Mouse (Mus musculus) skeletal muscle tissue, adult 2 months (tissue): Measurements from ENCODE around the gene Vmo1.
"Not testable (repeated sequence)": the region's sequence is repeated elsewhere in the genome, so short reads cannot be mapped to it uniquely, and the experiment has no call there.

Experiments used
- DNase-seq: peaks from one replicate; pipeline ENCODE4 v3.0.0-alpha.2; 2012; ENCODE audit warnings: low read depth, low spot score

Vmo1 gene

DNA sequence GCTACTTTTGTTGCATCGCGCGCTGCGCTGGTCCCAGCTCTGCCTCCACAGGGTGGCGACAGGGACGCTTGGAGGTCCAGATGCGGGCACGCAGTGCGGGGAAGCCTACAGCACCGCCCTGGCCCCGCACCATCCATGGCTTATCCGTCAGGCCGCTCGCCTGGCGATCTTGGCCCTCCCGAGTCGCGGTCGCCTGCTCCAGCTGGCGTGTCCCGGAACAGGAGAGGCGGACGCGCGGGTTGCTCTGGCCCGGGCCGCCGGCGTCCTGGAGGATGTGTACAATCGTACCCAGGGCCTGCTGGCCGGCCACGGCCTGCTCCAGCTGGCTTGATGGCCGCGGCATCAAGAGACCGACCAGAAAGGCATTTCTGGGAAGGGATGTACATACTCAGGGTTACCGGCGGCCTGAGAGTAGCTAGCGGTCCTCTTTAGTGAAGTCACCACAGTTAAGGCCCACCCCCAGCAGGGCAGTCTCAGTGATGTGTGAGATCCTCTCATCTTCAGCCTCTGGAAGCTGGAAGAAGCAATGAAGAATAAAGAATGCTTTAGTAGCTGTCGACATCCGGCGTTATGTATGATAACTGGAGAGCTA lies 5.9 kb upstream of the Vmo1 start:
- DNase-seq = no peak

DNA sequence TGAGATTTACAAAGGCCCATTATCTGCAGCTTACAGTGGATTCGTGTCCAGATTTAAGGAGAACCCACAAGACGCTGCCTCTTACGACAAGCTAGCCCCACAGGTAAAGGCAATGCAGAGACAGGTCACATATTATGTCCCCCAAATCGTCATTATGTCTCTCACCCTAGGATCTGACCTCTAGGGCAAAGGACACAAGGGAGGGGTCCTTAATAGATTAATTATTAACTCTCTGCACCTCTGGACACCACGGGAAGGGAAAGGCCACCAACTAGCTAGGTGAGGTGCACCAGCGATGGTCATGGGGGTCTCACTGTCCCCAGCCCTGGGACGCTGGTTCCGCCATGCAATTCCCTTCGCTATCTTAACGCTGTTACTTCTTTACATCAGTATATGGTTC lies 4.5 kb upstream of the Vmo1 start, which contains the start of gene Gltpd2:
Gene Gltpd2, plus strand, starts transcription at position 274 of the 400 bp plus-strand sequence.
- no peak for DNase-seq

DNA sequence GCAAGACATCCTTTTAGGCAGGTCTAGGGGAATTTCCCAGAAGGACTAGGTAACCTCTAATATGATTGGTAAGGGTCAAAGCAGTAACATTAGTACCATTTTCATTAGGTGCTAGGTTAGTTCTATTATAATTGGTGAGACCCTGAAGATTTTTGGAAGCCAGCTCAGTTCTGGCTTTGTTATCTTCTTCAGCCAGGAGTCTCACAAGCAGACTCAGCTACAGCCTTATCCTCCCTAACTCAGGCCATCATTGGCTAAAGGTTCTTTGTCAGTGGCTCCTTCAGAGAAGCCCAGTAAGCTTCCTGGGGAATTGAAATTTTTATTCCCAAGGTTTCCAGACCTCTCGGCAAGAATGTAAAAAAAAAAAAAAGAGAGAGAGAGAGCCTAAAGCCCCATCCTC lies 4.0 kb upstream of the Vmo1 start:
- DNase-seq = no peak

DNA sequence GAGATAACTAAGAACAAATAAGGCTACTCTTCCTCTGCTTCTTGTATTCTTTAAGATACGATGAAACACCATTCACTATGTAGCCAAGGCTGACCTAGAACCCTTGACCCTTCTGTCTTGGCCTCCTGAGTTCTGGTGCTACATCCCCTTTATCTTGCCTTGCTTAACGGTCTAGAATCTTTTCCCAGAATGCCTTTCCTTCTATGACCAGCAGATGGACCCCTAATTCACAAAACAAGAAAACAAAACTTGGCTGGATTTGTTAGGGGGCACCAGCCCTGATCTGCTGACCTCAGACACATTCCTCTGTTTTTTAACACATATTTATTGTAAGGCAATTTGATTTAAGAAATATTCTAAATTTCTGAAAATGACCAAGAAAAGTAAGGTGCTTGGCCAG lies 1.9 kb upstream of the Vmo1 start:
- no peak for DNase-seq

DNA sequence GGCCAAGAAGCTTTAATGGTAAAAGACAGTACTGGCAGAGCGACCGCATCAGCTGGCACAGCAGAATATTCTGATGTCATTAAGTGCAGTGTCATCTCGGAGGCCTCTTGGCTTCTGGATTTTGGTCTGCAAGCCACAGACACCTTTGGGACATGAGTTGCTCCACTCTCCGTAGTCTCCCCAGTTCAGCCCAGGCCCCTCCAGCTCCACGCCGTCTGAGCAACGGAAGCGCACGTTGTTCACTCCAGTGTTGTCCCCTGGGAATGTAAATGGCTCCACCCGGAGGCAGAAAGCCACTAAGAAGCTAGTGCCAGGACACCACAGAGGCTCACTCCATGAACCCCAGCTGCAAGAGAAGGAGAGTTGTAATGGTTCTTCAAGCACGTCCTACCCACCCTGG lies 896 bp downstream of the Vmo1 start:
- DNase-seq = peak; percentile 70

DNA sequence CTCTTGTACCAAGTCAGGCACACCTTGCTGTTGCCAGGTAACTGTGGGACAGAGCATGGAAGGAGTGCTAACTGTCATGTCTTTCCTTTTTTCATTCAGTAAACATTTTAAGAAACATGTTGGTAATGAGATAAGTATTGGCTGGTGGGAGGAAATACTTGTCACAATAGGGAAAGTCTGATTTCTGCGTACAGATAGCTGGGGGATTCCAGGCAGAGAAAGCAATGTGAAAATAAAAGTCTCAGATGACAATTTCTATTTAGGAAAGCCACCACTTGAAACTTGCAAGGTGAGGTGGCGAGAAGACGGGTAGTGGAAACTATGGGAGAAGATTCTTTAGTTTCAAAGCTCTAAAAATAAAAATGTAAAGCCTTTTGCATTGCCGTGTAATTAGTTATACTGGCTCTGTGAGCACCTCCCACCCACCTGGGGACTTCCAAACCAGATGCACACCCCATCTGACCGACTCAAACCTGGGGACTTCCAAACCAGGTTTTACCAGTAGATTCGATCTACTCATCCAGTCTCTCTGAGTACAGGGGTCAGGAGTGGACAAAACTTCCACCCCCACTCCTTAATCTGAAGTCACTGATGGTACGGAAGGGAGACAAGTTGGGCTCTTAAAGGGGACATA lies 1.6 kb downstream of the Vmo1 start:
- no peak for DNase-seq

DNA sequence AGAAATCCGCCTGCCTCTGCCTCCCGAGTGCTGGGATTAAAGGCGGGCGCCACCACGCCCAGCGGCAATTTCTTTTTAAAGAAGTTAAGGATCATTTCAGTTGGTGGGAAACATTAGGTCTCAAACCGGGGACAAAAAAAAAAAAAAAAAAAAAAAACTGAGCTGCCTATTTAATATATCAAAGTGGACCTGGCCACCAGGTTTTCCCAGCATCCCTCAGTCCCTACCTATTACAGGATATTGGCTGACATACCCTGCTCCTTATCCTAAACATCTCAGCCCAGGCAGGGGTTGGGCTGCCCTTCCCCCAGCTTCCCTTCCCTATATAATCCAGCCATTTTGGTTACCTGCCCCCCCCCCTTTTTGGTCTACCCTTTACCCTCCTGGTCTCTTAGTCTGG lies 2.6 kb downstream of the Vmo1 start:
- no peak for DNase-seq

DNA sequence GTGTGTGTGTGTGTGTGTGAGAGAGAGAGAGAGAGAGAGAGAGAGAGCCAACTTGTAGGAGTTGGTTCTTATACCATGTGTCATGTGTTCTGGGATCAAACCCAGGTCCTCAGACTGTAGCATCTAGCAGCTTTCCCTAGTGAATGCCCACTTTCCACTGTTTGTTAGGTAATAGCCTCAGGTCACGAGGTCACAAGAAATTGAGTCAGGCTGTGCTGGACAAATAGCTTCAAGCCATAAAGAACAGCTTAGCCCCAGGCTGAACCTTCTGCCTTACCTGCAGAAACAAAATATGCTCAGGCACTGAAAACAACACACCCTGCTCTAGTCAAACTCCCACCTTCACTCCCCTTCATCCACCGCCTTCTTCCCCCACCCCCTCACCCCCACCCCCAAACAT lies 3.2 kb downstream of the Vmo1 start:
- no peak for DNase-seq

DNA sequence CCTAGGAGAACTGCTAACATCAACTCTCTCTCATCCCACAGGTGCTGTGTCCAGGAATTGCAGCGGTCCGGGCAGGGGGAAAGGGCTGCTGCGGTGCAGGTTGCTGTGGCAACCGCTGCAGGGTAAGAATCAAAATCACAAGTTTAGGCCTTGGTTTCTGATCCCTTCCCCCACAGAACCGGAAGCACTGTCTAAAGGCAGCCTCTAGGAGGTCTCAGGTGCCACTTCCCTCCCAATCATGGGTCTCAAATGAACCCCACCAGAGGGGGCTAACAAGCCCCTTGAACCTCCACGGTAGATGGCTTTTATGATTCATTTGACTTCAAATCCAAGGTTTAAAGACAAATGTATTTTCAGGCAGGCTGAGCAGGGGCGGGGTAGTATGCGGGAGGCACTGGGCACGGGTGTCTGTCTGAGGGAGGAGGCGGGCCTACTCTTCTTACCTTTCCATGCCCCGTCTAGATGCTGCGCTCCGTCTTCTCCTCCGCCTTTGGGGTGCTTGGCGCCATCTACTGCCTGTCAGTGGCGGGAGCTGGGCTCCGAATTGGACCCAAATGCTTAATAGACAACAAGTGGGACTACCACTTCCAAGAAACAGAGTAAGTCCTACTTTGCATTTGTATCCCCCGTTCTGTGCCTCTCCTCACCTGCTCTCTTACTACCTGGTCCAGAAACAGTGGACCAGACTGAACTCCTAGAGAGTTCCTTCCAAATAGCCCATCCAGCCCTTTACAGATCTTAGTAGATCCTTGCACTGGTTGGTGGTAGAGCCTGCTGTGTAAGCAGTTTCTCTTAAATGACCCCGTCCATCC lies 4.5 kb downstream of the Vmo1 start:
- no peak for DNase-seq

DNA sequence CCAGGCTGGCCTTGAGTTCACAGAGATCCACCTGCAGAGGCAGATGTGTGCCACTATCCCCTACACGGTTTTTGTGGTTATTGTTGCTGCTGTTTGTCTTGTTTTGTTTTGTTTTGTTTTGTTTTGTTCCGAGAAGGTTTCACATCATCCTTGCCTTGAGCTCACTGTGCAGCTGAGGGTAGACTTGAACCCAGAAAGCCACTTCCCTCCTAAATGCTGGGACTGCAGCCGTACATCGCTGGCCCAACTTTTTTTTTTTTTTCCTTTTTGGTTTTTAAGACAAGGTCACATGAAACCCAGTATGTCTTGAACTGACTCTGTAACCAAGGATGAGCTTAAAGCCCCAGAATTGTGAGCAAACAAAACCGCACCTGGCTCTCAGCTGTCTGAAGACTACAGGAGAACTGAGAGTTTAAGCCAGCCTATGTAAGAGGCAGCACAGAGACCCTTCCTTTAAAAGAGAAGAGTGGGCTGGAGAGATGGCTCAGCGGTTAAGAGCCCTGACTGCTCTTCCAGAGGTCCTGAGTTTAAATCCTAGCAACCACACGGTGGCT lies 7.4 kb downstream of the Vmo1 start:
- DNase-seq = no peak

DNA sequence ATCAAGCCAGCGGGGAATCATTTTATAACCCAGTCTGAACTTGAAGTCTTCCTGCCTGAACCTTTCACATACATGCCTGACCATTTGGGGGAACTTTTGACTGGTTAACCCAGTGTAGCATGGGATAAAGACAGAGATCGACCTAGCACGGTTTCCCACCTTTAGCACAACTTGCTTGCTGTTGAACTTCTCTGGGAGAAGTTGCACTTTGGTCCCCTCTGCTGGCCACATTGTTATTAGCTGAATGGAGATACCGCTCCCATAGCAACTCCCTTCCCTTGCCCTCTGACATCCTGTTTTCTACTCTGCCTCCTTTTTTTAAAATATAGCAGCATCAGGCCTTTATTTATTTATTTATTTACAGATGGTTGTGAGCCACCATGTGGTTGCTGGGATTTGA lies 8.0 kb downstream of the Vmo1 start:
- peak; percentile 53 for DNase-seq

DNA sequence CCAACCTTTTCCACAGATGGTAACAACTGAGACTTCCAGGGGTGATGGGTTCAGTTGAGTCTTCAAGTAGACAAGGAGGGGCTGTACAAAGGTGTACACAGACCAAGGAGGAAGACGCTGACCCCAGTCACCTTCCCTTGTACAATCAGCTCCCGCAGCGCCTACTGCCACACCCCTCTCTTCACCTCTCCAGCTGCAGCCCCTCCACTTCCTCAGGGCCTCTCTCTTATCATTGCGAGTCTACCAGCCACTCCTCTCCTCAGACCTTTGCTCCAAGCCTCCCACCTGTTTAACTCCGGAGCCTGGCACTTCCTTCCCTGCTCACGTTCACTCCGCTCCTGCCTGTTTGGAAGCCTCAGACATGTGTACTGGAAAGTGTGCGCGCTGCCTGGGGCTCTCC lies 9.4 kb downstream of the Vmo1 start, which contains the start of gene Tm4sf5:
Gene Tm4sf5, plus strand, starts transcription at position 275 of the 400 bp plus-strand sequence.
- DNase-seq = no peak

DNA sequence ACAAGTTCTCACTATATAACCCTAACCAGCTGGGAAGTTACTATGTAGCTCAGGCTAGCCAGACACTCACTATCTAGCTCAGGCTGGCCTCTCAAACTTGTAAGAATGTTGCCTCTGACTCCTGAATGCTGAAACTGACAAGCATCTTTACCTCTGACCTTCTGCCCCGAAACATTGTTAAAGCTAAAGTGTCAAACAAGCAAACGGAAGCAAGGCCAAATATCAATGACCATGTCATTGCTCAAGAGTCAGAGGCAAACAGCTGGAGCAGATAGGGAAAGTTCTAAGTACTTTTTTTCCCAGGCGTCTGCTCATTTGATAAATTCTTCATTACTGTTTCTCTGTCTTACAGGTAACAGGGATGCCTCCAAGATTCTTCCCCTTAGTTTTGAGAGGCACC lies 12.4 kb downstream of the Vmo1 start:
- DNase-seq = no peak

DNA sequence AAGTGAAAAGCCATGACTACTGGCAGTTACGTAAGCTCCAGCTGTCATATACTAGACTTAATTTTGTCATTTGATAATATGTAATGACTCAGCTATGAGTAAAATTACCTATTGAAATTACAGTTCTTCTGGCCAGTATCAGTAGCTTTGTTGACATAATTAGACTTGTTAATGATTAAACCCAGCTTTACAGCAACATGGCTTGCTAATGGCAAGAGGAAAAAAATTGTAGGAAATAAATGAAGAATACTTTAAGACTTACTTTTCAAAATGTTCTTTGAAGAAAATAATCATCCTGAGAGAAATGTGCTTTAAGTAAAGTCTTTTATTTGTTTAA lies 14.0 kb downstream of the Vmo1 start:
- DNase-seq = no peak

DNA sequence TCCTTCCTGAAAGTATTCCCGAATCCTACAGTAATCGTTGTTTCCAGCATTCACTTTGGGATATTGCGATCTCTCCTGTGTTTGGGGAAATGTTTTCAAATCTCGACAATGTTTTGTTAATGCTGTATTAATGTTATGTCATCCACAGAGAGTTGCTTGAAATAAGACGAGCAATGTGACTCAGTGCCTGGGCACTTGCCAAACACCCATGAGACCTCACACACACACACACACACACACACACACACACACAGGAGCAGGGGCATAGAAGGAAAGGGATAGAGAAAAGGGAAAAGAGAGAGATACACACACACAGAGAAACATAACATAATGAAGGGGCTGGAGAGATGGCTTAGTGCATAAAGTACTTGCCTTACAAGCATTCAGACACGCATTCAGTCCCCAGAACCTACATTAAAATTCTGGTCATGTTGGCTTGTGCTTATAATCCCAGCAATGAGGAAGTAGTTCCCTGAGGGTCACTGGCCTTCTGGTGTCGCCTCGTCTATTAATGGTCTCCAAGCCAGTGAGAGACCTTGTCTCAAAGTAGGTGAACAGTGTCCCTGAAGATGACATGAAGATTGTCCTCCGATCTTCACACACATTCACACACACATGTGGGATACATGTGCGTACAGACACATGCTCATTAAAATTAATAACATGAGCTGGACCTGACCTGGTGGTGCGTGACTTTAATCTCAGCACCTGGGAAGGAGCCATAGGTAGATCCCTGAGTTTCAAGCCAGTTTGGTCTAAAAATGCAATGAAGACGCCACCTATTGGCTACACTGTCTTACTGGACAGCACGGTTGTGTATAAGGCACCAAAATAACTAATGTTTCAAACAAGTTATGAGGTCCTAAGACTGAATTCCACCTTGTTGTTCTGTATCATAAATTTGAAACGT lies 14.6 kb downstream of the Vmo1 start:
- DNase-seq = no peak

DNA sequence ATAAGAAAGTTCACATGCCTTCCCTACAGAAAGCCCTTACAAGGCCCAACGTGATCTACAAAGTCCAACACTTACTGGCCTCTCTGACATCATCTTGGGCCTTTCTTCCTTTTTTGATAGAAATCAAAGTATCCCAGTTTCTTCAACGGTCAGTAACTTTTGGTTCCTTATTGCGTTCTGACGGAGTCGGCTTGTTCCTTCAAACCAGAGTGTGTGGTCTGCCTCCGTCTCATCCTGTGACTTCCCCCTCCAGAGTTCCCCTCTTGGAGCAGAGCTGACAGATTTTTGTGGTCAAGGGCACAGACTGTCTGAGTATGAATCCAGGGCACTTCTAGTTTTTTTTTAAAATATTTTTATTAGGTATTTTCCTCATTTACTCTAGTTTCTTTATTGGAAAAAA lies 24.7 kb downstream of the Vmo1 start:
- peak; percentile 25 for DNase-seq

DNA sequence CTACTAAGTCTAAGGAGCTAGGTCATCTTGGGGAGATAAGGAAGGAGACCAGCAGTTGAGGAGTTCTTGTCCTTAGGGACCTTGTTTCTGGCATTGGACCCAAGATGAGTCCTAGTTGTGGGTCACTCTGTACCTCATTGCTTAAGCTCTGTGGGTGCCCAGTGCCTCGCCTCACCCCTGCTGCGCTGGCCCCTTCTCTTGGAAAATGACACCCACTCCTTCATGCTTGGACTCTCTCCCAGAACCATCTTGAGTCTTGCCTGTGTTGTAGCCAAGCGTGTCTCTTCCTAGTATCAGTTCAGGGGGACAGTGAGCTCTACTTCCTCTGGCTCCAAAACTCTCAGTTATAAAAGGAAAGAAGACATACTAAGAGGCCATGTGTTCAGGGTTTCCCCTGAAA lies 25.3 kb downstream of the Vmo1 start:
- peak; percentile 84 for DNase-seq

DNA sequence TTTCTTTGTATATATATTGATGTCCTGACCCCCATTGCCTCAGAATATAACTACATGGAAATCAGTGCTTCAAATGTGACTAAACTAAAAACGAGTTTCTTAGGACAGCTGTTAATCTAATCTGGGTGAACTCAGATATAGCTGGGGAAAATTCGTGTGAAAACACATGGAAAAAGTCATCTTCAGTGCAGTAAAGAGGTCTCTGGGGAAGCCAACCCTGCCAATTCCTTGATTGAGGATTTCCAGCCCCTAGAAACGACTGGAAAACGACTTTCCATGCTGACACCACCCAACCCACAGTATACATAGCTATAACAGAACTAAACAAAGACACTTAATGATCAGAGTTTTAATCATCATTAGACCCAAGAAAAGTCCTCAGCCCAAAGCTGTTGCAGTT lies 26.6 kb downstream of the Vmo1 start:
- peak; percentile 25 for DNase-seq

DNA sequence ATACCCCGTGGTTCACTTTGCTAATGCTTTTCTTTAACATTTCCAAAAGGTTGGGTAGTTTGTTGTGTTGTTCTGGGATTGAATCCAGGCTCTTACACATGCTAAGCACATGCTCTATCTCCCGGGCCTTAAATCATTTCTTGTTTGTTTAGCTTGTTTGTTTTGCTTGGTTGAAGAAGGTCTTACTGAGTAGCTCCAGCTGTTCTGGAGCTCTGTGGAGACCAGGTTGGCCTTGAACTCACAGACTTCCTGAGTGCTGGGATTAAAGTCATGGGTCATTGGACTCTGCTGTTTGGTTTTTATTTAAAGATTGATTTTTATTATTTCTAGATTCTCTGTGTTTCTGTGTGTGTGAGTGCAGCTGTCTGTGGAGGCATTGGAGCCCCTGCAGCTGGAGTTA lies 28.9 kb downstream of the Vmo1 start:
- DNase-seq = no peak

DNA sequence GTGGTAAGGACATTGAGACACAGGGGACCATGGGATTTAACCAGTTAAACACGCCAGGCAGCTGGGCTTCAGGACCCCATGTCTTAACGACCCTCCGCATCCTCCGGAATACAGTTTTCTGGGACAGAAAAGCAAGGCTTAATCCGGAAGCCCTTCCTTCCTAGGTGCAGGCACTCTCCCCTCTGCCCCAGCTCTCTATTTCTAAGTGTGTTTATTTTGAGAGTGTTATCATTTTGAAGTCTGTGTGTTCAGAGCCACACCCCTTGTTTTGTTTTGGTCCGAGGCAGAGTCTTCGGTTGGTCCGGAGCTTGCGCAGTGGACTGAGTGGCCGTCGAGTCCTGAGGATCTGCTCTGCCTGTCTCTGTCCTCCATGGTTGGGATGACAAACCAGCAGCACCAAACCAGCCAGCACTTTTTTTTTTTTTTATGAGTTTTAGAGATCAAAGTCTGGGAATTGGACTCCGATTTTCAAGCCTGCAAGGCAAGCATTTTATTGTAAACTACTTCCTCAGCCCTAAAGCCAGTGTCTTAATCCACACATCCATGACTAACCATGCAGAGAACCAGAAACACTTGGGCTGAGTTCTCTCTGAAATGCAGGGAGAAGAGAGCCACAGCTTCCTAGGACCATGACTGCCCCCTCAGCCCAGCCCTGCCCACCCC lies 39.4 kb downstream of the Vmo1 start:
- DNase-seq = no peak

DNA sequence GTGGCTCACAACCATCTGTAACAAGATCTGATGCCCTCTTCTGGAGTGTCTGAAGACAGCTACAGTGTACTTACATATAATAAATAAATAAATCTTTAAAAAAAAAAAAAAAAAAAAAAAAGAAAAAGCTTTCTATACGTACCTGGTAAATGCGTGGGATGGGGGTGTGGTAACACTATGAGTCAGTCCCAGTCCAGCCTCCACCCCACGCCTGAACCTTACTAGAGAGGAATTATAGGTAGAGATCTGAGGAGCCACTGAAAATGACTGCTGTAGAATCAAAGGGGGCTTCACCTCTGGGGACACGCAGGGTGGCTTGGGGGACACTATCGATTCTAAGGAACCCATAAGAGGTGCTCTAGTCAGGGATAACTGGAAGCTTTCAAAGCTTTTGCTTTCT lies 41.1 kb downstream of the Vmo1 start:
- DNase-seq = not testable (repeated sequence)
